Mouse (Mus musculus) stomach, postnatal 0 days (tissue): ENCODE data around the gene Hist1h2ag.

Source experiments
- CTCF ChIP-seq: IDR thresholded peaks from 2 replicates; pipeline ENCODE4 v1.5.1; 2016; ENCODE audit warnings: antibody characterized with exemption, low read depth, mild to moderate bottlenecking, moderate library complexity
- EP300 ChIP-seq: optimal IDR thresholded peaks from 2 replicates; pipeline ENCODE3; 2016; ENCODE audit warnings: antibody characterized with exemption

GRCm38 (mm10) chr13:21996840-21997185 lies 45.9 kb downstream of the Hist1h2ag start:
- no peak for TF ChIP-seq CTCF
- no peak for TF ChIP-seq EP300
